8 mouse cellular contexts compared by ENCODE assay signal in the genomic region with DNA sequence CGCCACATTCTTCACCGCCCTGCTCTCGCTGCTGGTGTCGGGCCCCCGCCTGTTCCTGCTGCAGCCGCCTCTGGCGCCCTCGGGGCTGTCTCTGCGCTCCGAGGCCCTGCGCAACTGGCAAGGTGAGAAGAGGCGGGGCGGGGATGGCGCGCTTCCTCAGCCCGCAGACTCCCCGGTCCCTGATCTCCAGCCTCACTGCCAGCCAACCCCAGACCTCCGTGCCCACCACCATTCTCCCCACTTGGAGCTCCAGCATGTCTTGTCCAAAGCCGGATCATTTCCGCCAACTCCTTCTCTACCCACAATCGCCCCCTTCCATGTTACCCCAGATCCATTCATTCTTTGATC. TPM values are rescaled to one million over a fixed set of nuclear protein-coding genes. Genes with fewer than 3 reads are reported as not detected.
DNase-seq lines count a peak whose midpoint lies in the region; ATAC-seq and TF ChIP-seq lines count a peak whose summit lies in the region.

No protein-coding gene starts in this region.

- H3K36me3 ChIP-seq in kidney, embryonic 16.5 days (ENCODE audit: insufficient read depth, low read length): peaks cover 28% of the 10 kb centered on the region

- peak overlapping the region; percentile 82 for H3K4me2 ChIP-seq in kidney, embryonic 16.5 days (replicated peaks; ENCODE audit: low read depth, low read length)

- peak overlapping the region; percentile 79 for H3K4me3 ChIP-seq in kidney, embryonic 16.5 days (ENCODE audit: low read length)
- peak overlapping the region; percentile 87 for H3K4me3 ChIP-seq in cortical plate, adult 2 months (ENCODE audit: insufficient read depth, low read length)

- peaks cover 12% of the 10 kb centered on the region for H3K4me1 ChIP-seq in kidney, embryonic 16.5 days (ENCODE audit: insufficient read depth, low read length)
- H3K4me1 ChIP-seq in cortical plate, adult 2 months (ENCODE audit: control insufficient read depth, insufficient read depth, low read length): no peaks in the 10 kb centered on the region

- DNase-seq in kidney, postnatal 36 days: no peak
- DNase-seq in embryo, embryonic 10 days (ENCODE audit: low spot score): no peak
- DNase-seq in thymus, postnatal 4 days: no peak
- DNase-seq in frontal cortex, postnatal 25 days (ENCODE audit: low spot score in 2 of 2): no peak

- H3K27ac ChIP-seq in kidney, embryonic 16.5 days (ENCODE audit: low read length): peak overlapping the region; percentile 57; the same call in 1 of the 2 replicates
- peak overlapping the region; percentile 83 for H3K27ac ChIP-seq in cortical plate, adult 2 months (ENCODE audit: insufficient read depth, low read length)

- TF ChIP-seq CTCF in cortical plate, adult 2 months (IDR thresholded peaks at IDR 0.05; ENCODE audit: extremely low read depth, insufficient read depth, low read length): no peak

- H3K27me3 ChIP-seq in kidney, embryonic 16.5 days (ENCODE audit: insufficient read depth, low read length): no peaks in the 10 kb centered on the region

- WGBS in kidney, embryonic 16.5 days: 0% methylated on average over 21 of the region's 21 CpGs

- peak; percentile 81; the same call in 1 of the 2 replicates for ATAC-seq in kidney, embryonic 16.5 days (ENCODE audit: low FRiP score, low TSS enrichment)
- ATAC-seq in inflammation-experienced regulatory T-cells, adult 6 months: peak; percentile 67
- 0 out of 2 replicates have a peak, but pooled peaks have one; percentile 41 for ATAC-seq in monocyte, adult 5-6 weeks (replicated peaks; ENCODE audit: insufficient number of reproducible peaks, low FRiP score, low TSS enrichment, poor library complexity, severe bottlenecking)

- peak overlapping the region; percentile 84 for H3K9ac ChIP-seq in kidney, embryonic 16.5 days (replicated peaks; ENCODE audit: low read length)

- no peak for TF ChIP-seq POLR2A in cortical plate, adult 2 months (IDR thresholded peaks at IDR 0.05; ENCODE audit: extremely low read depth, insufficient read depth, low read length)

- H3K9me3 ChIP-seq in kidney, embryonic 16.5 days (ENCODE audit: low read length): no peaks in the 10 kb centered on the region

RNA-seq across cellular contexts. Expression of gene Rhbdd2, which starts 0.4 kb away (rescaled TPM):
- polyA plus RNA-seq in kidney, embryonic 16.5 days (2015; fragmentation: Nextera tagmentation; extraction: Ambion mirVana): 51.0 and 56.5 TPM in 2 replicates
- 83.9 and 84.9 TPM in 2 replicates for polyA plus RNA-seq in cortical plate, adult 2 months (2012; rRNA removed)
- 10 to 100 TPM; 17.8 to 27.3 (median 26.2) TPM for polyA plus RNA-seq in inflammation-experienced regulatory T-cells, adult 6 months (2017; shearing (Covaris generic))
- total RNA-seq in monocyte, adult 5-6 weeks (2017): 2.1 to 6.4 TPM (median 3.2 TPM) in 3 replicates

RNA-seq across cellular contexts. Expression of gene Por, which starts 37.1 kb away (rescaled TPM):
- polyA plus RNA-seq in kidney, embryonic 16.5 days (2015; fragmentation: Nextera tagmentation; extraction: Ambion mirVana): 106 and 107 TPM in 2 replicates
- 92.8 and 98.0 TPM in 2 replicates for polyA plus RNA-seq in cortical plate, adult 2 months (2012; rRNA removed)
- 10 to 100 TPM; 21.7 to 30.1 (median 25.1) TPM for polyA plus RNA-seq in inflammation-experienced regulatory T-cells, adult 6 months (2017; shearing (Covaris generic))
- 51.2 to 59.0 TPM (median 57.1 TPM) in 3 replicates for total RNA-seq in monocyte, adult 5-6 weeks (2017)

RNA-seq across cellular contexts. Expression of gene Ccl24, which starts 59.9 kb away (rescaled TPM):
- 1.8 and 2.0 TPM in 2 replicates for polyA plus RNA-seq in kidney, embryonic 16.5 days (2015; fragmentation: Nextera tagmentation; extraction: Ambion mirVana)
- 0.54 and 1.1 TPM in 2 replicates for polyA plus RNA-seq in cortical plate, adult 2 months (2012; rRNA removed)
- polyA plus RNA-seq in inflammation-experienced regulatory T-cells, adult 6 months (2017; shearing (Covaris generic)): not detected
- total RNA-seq in monocyte, adult 5-6 weeks (2017): not detected in 3 replicates
